Mouse (Mus musculus) heart, postnatal 36 days (tissue): Measurements from ENCODE around the gene Ptpn20. TPM values are rescaled to one million over a fixed set of nuclear protein-coding genes. Genes with fewer than 3 reads are reported as not detected.

Experiments
- DNase-seq, 2 experiments: peaks; one replicate each; pipeline ENCODE4 v3.0.0; 2021 to 2022
- intact Hi-C: fragments of 180-260 bp; cut with DNase I; formaldehyde crosslinking; loops from one replicate; pipeline ENCODE4 v1.15.1; 2025
- total RNA-seq, 2 experiments: library from RNA; stranded (reverse); gene quantifications; 2 replicates each; pipeline ENCODE4 v1.2.3; 2021

Gene Ptpn20
- not detected for total RNA-seq

DNA sequence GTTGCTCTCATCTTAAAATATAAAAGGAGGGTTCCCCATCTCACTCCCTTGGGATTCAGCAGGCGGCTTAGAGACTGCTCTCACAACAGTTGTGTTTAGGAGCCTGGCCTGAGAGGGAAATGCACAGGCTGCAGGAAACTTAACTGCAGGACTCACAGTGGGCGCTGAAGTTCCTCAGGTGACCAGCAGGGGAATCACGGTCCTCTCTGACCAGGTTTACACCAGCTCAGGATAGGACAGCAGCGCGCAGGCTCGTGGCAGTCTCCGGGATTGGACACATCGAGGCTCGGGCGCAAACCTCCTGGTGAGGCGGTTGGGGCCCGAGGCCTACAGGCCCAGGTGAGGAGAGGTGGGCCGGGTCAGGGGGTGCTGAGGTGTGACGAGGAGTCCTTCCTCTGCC is at the start of gene Ptpn20:
Gene Ptpn20, plus strand, starts transcription at position 257 of the 400 bp plus-strand sequence.
- DNase-seq = no peak
- intact Hi-C loops = no loop called here

GRCm38 (mm10) chr14:33539559-33540167 is 49.3 kb upstream of the Ptpn20 start:
- intact Hi-C loops = loop anchor here (10.0 kb wide), 1 partner anchor 325 kb away; the partner anchor contains the start of gene Arhgap22
- DNase-seq = no peak

GRCm38 (mm10) chr14:33545565-33546143 is 43.4 kb upstream of the Ptpn20 start:
- intact Hi-C loops = no loop called here

DNA sequence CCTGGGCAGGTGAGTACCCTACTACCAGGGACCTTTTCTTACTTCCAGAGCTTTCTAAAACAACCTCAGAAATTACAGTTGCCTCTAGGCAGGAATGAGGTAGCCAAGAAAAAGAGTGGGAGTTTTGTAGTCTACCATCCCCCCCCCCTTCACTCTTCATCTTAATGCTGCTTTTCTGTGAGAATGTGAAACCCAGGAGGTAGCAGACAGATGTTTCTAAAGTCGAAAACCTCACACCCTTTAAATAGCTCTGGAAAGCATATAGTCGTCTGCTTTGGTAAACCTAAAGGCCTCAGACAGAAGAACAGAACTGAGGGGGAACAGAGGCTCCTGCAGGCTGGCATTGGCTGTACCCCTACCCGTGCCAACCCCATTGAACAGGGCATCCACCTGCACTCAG is 40.4 kb upstream of the Ptpn20 start:
- no peak for DNase-seq
- intact Hi-C loops = no loop called here

More at GRCm38 (mm10) chr14:33545565-33546143, 43.4 kb upstream of the Ptpn20 start:
- no peak for DNase-seq

DNA sequence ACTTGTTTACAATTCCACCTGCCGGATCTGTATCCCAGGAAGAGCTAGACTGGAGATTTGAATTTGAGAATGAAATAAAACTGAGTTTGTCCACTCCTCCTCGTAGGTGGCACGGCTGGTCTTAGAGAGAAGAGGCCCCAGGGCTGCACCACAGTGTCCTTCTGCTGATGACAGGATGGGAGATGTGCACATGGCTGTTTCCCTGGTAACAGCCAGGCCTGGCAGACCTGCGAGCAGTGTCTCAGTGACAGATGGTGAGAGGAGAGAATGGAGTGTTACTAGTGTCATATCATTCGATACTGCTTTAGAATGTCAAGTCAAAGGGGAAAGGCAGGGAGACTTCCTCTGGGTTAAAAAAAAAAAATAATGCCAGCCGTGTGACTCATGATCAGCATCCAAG is 39.2 kb upstream of the Ptpn20 start:
- intact Hi-C loops = no loop called here
- no peak for DNase-seq

- no peak for DNase-seq
- intact Hi-C loops = no loop called here
Observed at GRCm38 (mm10) chr14:33570737-33571136, 18.3 kb upstream of the Ptpn20 start.

DNA sequence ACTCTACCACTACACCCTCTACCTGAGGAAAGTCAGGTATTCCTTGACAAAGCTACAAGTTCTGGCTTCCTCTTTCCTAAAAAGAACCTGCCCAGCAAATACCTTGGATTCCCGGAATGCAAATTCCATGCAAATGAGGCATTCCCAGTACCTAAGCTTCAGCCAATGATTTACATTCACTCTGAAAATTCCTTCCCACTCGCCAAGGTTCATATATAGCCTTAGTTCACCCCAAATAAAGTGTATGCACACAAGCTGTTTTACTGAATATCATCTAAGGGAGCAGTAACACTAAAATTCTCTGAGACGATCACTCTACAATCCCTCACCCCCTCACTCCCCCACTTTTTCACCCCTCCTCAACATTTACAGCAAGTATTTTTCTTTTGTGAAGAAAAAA is 15.4 kb upstream of the Ptpn20 start:
- intact Hi-C loops = no loop called here
- DNase-seq = no peak

- DNase-seq = no peak
- intact Hi-C loops = no loop called here
Observed at GRCm38 (mm10) chr14:33579771-33580484, 9.1 kb upstream of the Ptpn20 start.

GRCm38 (mm10) chr14:33598376-33599130 is 9.5 kb downstream of the Ptpn20 start:
- intact Hi-C loops = no loop called here
- no peak for DNase-seq

DNA sequence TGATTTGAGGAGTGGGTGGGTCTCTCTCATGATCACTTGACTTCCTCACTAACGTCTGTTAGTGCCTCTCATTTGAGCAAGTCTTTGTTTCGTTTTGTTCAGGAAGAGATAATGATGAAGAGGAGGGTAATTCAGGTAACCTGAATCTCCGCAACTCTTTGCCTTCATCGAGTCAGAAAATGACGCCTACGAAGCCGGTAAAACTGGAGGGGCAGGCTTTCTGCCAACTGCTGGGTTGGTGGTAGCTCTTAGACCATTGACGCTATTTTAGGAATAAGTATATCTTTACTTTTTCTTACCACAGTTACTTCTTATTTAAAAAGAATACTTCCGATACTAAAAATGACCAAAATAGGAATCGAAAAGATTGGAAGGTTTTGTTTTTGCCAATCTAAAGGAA is 18.4 kb downstream of the Ptpn20 start:
- intact Hi-C loops = no loop called here
- no peak for DNase-seq

GRCm38 (mm10) chr14:33625036-33625435 is 36.0 kb downstream of the Ptpn20 start:
- intact Hi-C loops = no loop called here
- DNase-seq = no peak

DNA sequence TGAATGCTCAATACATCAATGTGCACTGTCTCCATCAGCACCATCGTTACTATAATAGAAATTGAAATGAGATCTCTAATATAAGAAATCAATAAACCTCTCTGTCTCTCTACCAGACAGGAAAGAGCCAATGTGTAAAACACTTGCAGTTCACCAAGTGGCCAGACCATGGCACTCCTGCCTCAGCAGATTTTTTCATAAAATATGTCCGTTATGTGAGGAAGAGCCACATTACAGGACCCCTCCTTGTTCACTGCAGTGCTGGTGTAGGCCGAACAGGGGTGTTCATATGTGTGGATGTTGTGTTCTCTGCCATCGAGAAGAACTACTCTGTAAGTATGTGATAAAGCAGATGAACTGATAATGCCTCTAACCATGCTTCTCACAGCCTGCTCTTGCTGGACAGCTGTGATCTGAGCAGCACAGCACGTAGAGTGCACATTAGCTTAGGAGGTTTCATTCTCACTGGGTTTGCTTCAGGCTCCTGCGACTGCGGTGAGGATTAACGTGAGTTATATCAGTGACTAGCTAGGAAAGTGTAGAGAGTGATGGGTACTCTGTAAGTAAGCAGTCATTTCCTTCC is 43.9 kb downstream of the Ptpn20 start:
- DNase-seq = peak in 1 of 2 experiments; percentile 7
- intact Hi-C loops = loop anchor here (5.0 kb wide), 1 partner anchor 304 kb away; no protein-coding TSS in a partner anchor

DNA sequence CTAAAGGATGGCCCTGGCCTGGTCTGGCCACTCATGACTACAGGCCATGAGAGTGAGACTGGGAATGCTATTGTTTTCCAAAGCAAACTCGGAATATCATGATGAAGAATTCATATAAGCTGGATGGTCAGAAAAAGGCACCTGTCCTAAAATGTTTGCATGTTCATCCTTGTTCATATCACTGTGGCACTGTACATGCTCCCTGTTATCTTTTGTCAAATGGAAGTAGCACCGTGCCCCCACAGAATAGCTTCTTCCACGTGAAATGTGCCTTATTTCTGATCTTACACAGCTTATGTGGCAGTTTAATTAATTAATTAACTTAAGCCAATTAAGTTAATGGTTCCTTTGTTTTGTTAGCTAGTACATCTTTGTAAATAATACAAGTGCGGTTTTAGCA is 45.3 kb downstream of the Ptpn20 start:
- intact Hi-C loops = loop anchor here (5.0 kb wide), 1 partner anchor 303 kb away; no protein-coding TSS in a partner anchor
- DNase-seq = no peak

GRCm38 (mm10) chr14:33634774-33635173 is 45.8 kb downstream of the Ptpn20 start:
- intact Hi-C loops = loop anchor here (5.0 kb wide), 1 partner anchor 303 kb away; no protein-coding TSS in a partner anchor
- no peak for DNase-seq

GRCm38 (mm10) chr14:33639357-33639756 is 50.4 kb downstream of the Ptpn20 start:
- no peak for DNase-seq
- intact Hi-C loops = no loop called here

DNA sequence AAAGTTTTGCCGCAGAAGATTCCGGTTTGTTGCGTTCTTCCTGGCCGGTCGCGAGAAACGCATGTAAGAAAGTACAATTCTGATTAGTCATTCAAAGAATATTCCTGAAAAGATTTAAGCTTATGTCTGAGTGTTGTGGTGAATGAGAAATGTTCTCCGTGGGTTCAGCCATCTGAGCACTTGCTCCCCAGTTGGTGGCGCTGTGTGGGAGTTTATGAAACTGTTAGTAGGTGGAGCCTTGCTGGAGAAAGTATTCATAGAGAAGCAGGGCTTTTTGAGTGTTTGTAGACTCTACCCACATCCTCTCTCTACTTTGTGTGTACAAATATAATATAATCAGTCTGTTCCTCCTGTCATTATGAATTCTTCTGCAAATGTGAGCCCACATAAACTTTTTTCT is 61.7 kb downstream of the Ptpn20 start:
- DNase-seq = peak in 1 of 2 experiments; percentile 26
- intact Hi-C loops = no loop called here

GRCm38 (mm10) chr14:33657471-33657901 is 68.5 kb downstream of the Ptpn20 start:
- no peak for DNase-seq
- intact Hi-C loops = no loop called here

GRCm38 (mm10) chr14:33658331-33658730 is 69.3 kb downstream of the Ptpn20 start:
- intact Hi-C loops = no loop called here
- DNase-seq = no peak

GRCm38 (mm10) chr14:33662080-33662479 is 73.1 kb downstream of the Ptpn20 start:
- DNase-seq = no peak
- intact Hi-C loops = no loop called here

DNA sequence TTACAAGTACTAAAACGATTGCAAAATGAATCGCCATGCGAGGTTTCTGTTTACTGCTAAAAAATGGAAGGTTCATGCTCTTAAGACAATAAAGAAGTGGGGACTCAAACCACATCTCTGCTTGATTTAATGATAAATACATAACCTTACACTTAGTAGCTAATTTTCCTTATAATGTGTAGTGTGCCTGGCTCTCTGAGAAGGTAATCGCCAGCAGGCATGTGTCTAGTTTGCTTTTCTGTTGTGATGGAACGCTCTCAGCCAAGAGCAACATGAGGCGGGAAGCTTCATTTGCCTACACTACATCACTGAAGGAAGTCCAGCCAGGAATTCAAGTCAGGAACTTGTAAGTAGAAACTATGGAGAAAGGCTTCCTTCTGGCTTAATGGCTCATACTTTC is 77.3 kb downstream of the Ptpn20 start:
- DNase-seq = no peak
- intact Hi-C loops = no loop called here

DNA sequence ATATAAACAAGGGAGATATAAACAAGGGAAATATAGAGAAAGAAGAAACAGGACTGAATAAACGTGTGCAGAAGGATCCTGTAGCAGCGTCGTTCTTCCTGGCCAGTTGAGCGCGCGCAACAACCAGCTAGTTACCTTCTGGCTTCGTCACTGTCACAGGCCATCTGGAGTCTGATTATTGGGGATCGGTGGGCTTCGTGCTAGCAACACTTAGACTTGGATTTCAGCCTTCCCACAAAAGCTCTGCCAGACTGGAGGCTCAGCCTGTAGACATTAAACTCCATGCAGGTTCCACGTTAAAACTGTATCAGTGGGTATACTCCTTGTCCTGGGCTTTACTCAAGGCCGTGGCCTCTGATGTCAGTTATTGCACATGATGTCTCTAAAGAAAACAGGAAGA is 80.9 kb downstream of the Ptpn20 start:
- intact Hi-C loops = no loop called here
- no peak for DNase-seq
